Mouse (Mus musculus) stomach, postnatal 0 days (tissue): ENCODE data around the gene Fgfr2.

Experiments
- CTCF ChIP-seq: IDR thresholded peaks from 2 replicates; pipeline ENCODE4 v1.5.1; 2016; ENCODE audit warnings: antibody characterized with exemption, low read depth, mild to moderate bottlenecking, moderate library complexity
- EP300 ChIP-seq: optimal IDR thresholded peaks from 2 replicates; pipeline ENCODE3; 2016; ENCODE audit warnings: antibody characterized with exemption

- TF ChIP-seq CTCF = no peak
- no peak for TF ChIP-seq EP300
Measured at GRCm38 (mm10) chr7:130473881-130474280, 2649.3 kb downstream of the Fgfr2 start.
